Mouse (Mus musculus) cortical plate, adult 2 months (tissue): ENCODE measurements around the gene Cpne5. TPM values are rescaled to one million over a fixed set of nuclear protein-coding genes. Genes with fewer than 3 reads are reported as not detected.

Source experiments
- H3K27ac ChIP-seq: fragments of 200-500 bp; 2 replicates; pipeline ENCODE4 v1.5.1; 2012; ENCODE audit warnings: low read length, control low read depth, inconsistent platforms; ENCODE audit not compliant: insufficient read depth
- H3K4me1 ChIP-seq: fragments of 200-500 bp; 2 replicates; pipeline ENCODE4 v1.6.1; 2011; ENCODE audit warnings: low read length; ENCODE audit not compliant: control insufficient read depth, insufficient read depth
- H3K4me3 ChIP-seq: fragments of 200-500 bp; 2 replicates; pipeline ENCODE4 v1.5.1; 2011; ENCODE audit warnings: mild to moderate bottlenecking, low read length, control low read depth; ENCODE audit not compliant: insufficient read depth
- CTCF ChIP-seq: fragments of 200-500 bp; IDR thresholded peaks from 2 replicates; pipeline ENCODE4 v1.5.1; 2011; ENCODE audit warnings: mild to moderate bottlenecking, control low read depth, low read length; ENCODE audit not compliant: insufficient read depth; ENCODE audit errors: extremely low read depth
- POLR2A ChIP-seq: fragments of 200-500 bp; IDR thresholded peaks from 2 replicates; pipeline ENCODE4 v1.6.1; 2011; ENCODE audit warnings: mild to moderate bottlenecking, low read length, control low read depth; ENCODE audit not compliant: insufficient read depth; ENCODE audit errors: extremely low read depth
- polyA plus RNA-seq: library from polyadenylated mRNA; depleted of rRNA; stranded (reverse); fragments of >200 nt; gene quantifications from 2 replicates; pipeline ENCODE4 v1.2.3, GENCODE M21; 2012

Cpne5 gene
- polyA plus RNA-seq, 1 experiment: 107 TPM

- TF ChIP-seq POLR2A (no peak), CTCF (no peak)
- no peaks in the 10 kb centered on the region for H3K4me1 ChIP-seq
- H3K4me3 ChIP-seq: no peak overlapping the region
- H3K27ac ChIP-seq: no peak overlapping the region
Observed at GRCm38 (mm10) chr17:29214193-29214456, 23.8 kb downstream of the Cpne5 start.

GRCm38 (mm10) chr17:29213381-29214192 is 24.4 kb downstream of the Cpne5 start:
- no peak overlapping the region for H3K4me3 ChIP-seq
- H3K4me1 ChIP-seq: no peaks in the 10 kb centered on the region
- TF ChIP-seq CTCF: no peak
- H3K27ac ChIP-seq: no peak overlapping the region

GRCm38 (mm10) chr17:29211836-29212235 is 26.1 kb downstream of the Cpne5 start:
- no peaks in the 10 kb centered on the region for H3K4me1 ChIP-seq

DNA sequence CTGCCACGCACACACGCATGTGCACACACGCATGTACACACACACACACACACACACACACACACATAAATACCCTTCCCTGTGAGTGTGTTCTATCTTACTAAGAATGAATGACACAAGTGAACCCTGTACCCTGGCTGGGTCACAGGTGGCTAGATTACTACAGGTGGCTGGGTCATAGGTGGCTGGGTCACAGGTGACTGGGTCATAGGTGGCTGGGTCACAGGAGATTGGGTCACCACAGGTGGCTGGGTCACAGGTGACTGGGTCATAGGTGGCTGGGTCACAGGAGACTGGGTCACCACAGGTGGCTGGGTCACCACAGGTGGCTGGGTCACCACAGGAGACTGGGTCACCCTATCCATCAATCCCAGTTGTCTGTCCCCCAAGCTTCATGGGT is 27.9 kb downstream of the Cpne5 start:
- Histone ChIP-seq H3K4me3 (no peak overlapping the region), H3K27ac (no peak overlapping the region), H3K4me1 (peaks cover 3% of the 10 kb centered on the region)
- TF ChIP-seq CTCF: no peak
- TF ChIP-seq POLR2A: no peak

More at GRCm38 (mm10) chr17:29211836-29212235, 26.1 kb downstream of the Cpne5 start:
- TF ChIP-seq POLR2A (no peak), CTCF (no peak)
- Histone ChIP-seq H3K4me3 (no peak overlapping the region), H3K27ac (no peak overlapping the region)

DNA sequence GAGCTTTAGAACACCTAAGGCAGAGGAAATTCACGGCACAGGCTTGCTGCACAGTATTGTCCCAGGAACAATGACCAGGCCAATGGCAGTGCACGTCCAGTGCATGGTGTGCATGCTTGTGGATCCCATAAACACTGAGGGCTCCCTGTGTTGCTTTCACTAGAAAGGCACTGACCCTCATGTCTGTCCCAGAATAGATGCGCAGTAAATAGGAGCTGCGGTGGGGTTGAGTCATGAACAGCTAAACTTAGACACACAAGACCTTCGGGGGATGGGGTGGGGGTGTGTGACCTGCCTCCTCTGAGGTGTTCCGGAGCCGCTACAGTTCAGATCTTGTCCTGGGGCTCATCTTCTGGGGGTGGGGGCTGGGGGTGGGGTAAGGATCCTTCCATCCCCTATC is 31.9 kb downstream of the Cpne5 start:
- H3K4me1 ChIP-seq: peaks cover 3% of the 10 kb centered on the region
- TF ChIP-seq POLR2A (no peak), CTCF (no peak)
- H3K4me3 ChIP-seq: no peak overlapping the region
- H3K27ac ChIP-seq: no peak overlapping the region

- H3K4me1 ChIP-seq: peaks cover 5% of the 10 kb centered on the region
- H3K4me3 ChIP-seq: no peak overlapping the region
- no peak overlapping the region for H3K27ac ChIP-seq
- TF ChIP-seq CTCF (no peak), POLR2A (no peak)
Observed at GRCm38 (mm10) chr17:29202604-29203003, 35.4 kb downstream of the Cpne5 start.

DNA sequence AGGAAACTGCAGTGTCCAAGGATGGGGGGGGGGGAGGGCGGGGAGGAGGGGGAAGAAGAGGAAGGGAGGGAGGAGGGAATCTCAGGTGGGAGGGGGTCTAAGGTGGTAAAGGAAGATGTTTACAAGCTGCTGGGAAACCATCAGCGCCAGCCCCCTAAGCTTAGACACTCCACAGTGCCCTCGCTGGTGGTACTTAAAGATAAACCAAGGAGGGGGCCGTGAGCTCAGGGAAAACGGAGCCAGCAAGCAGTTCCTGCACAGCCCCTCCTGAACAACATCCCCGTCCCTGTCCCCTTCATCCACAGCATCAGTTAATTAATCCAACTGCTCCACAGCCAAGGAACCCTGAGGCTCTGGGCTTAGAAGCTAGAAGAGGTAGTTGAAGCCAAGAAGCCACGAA is 38.1 kb downstream of the Cpne5 start:
- no peak overlapping the region for H3K27ac ChIP-seq
- no peak overlapping the region for H3K4me3 ChIP-seq
- TF ChIP-seq CTCF: no peak
- no peak for TF ChIP-seq POLR2A
- H3K4me1 ChIP-seq: peaks cover 1% of the 10 kb centered on the region; the same call in 1 of the 2 replicates

DNA sequence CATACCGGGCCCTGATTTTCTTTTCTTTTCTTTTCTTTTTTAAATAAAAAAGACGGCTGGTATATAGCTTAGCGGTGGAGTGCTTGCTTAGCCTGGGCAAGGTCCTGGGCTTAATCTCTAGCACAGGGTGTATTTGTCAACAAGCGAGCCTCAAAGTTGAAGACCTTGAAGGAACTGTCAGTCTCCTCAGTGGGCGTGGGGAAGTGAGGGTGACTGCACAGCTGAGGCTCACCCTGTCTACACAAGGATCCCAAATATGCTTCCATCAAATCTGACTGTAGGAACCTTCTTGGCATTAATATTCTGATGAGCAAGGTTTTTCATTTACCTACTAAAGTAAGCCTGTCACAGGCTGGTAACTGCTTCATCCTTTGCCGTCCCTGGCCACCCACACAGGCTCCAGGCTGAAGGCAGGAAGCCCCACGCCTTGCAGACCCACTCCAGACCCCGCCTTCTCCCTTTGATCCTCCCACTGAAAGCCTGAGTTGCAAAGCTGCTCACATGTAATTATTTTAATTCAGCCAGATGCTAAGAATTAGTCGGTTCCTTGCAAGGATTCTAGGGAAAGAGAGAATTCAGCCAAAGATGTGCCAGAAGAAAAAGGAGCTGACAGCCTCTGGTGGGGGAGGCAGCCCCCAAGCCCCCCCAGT is 38.7 kb downstream of the Cpne5 start:
- H3K27ac ChIP-seq: no peak overlapping the region
- TF ChIP-seq POLR2A (no peak), CTCF (no peak)
- H3K4me1 ChIP-seq: peaks cover 1% of the 10 kb centered on the region; the same call in 1 of the 2 replicates
- H3K4me3 ChIP-seq: no peak overlapping the region

DNA sequence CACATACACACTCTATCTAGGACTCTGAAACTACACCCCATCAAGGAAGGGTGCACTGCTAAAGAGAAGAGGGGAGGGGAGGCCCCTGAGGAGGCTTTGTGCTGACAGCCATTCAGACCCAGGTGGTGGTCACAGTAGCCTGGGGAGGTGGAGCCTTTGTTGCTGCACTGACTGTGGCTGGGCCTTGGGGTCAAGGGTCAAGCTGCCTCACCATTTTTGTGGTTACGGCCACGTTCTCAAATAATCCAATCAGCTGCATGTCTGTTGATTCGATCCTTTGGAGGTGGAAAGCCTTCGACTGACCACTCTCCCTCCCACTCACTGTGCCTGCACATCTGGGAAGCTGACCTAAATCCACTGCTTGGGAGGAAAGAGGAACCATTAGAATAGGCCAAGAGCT is 42.4 kb downstream of the Cpne5 start:
- TF ChIP-seq CTCF (no peak), POLR2A (no peak)
- Histone ChIP-seq H3K4me3 (no peak overlapping the region), H3K4me1 (peaks cover 1% of the 10 kb centered on the region; the same call in 1 of the 2 replicates), H3K27ac (no peak overlapping the region)

DNA sequence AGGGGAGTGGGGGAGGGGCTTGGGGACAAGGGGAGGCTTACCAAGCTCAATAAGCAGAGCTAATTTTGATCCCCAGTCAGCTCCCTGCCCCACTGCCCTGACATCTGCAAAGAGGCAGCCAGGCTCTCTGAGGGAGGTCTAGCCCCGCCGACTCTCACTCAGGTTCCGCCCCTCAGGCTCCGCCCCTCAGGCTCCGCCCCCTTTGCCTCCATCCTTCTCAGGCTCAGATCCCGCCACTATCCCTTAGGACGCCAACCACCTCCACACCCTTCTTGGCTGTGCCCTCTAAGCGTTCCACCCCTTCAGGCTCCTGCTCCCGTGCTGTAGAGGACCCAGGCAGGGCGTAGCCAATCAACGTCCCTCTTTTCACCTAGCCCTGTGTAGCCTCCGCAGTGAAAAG is 49.0 kb downstream of the Cpne5 start:
- H3K27ac ChIP-seq: no peak overlapping the region
- no peak overlapping the region for H3K4me3 ChIP-seq
- TF ChIP-seq CTCF: no peak
- H3K4me1 ChIP-seq: no peaks in the 10 kb centered on the region; the same call in 1 of the 2 replicates
